Mouse (Mus musculus): ENCODE data around the gene Ddx54. TPM values are rescaled to one million over a fixed set of nuclear protein-coding genes. Genes with fewer than 3 reads are reported as not detected.

The Ddx54 gene
- total RNA-seq, 1 experiment, result 90.7 TPM

- Histone ChIP-seq H3K27ac (ENCODE audit: insufficient read depth, low read depth, low read length, poor library complexity, severe bottlenecking) (no peak overlapping the region), H3K9ac (ENCODE audit: insufficient read depth, low read depth, low read length, poor library complexity, severe bottlenecking) (no peak overlapping the region), H3K9me3 (ENCODE audit: control insufficient read depth, insufficient read depth, low read depth, low read length) (no peaks in the 10 kb centered on the region), H3K36me3 (ENCODE audit: control insufficient read depth, insufficient read depth, low read length, poor library complexity, severe bottlenecking) (no peaks in the 10 kb centered on the region), H3K4me1 (ENCODE audit: control insufficient read depth in 2 of 2, insufficient read depth in 2 of 2, low read length in 2 of 2, poor library complexity in 1 of 2) (no peaks in the 10 kb centered on the region), H3K4me3 (ENCODE audit: insufficient read depth in 1 of 2, low read depth in 1 of 2, low read length in 2 of 2, poor library complexity in 1 of 2, severe bottlenecking in 1 of 2) (no peak overlapping the region)
- in situ Hi-C loops (cut with MboI; ENCODE audit: low sequenced_read_pairs in 2 of 2, unreplicated experiment in 2 of 2), result no loop called here
- TF ChIP-seq ZNF384 (IDR thresholded peaks at IDR 0.05; ENCODE audit: low read depth, low read length) (peak; percentile 65; the same call in 1 of the 2 replicates), ZC3H11A (IDR thresholded peaks at IDR 0.05; ENCODE audit: borderline replicate concordance, low read depth, low read length) (no peak)
- no peak for DNase-seq (ENCODE audit: low read depth, low spot score)
Observed at GRCm38 (mm10) chr5:120594485-120594884, 18.1 kb upstream of the Ddx54 start.

GRCm38 (mm10) chr5:120599625-120600024 is 12.9 kb upstream of the Ddx54 start:
- Histone ChIP-seq H3K27ac (ENCODE audit: insufficient read depth, low read depth, low read length, poor library complexity, severe bottlenecking) (no peak overlapping the region), H3K36me3 (ENCODE audit: control insufficient read depth, insufficient read depth, low read length, poor library complexity, severe bottlenecking) (peaks cover 3% of the 10 kb centered on the region; the same call in 1 of the 2 replicates), H3K4me1 (ENCODE audit: control insufficient read depth in 2 of 2, insufficient read depth in 2 of 2, low read length in 2 of 2, poor library complexity in 1 of 2) (peaks cover 6 to 13% of the 10 kb centered on the region in 2 experiments; a peak in 3 of 4 replicates), H3K9ac (ENCODE audit: insufficient read depth, low read depth, low read length, poor library complexity, severe bottlenecking) (no peak overlapping the region), H3K4me3 (ENCODE audit: insufficient read depth in 1 of 2, low read depth in 1 of 2, low read length in 2 of 2, poor library complexity in 1 of 2, severe bottlenecking in 1 of 2) (no peak overlapping the region), H3K9me3 (ENCODE audit: control insufficient read depth, insufficient read depth, low read depth, low read length) (no peaks in the 10 kb centered on the region)
- no peak for DNase-seq (ENCODE audit: low read depth, low spot score)
- in situ Hi-C loops (cut with MboI; ENCODE audit: low sequenced_read_pairs in 2 of 2, unreplicated experiment in 2 of 2), result no loop called here
- TF ChIP-seq ZC3H11A (IDR thresholded peaks at IDR 0.05; ENCODE audit: borderline replicate concordance, low read depth, low read length), result no peak
- no peak for TF ChIP-seq MAFK (IDR thresholded peaks at IDR 0.05; ENCODE audit: insufficient read depth, low read depth, low read length)
- TF ChIP-seq CHD2 (IDR thresholded peaks at IDR 0.05; ENCODE audit: low read depth, low read length), result no peak
- no peak for TF ChIP-seq HCFC1 (IDR thresholded peaks at IDR 0.05; ENCODE audit: borderline replicate concordance, insufficient read depth, low read length)
- TF ChIP-seq ZNF384 (IDR thresholded peaks at IDR 0.05; ENCODE audit: low read depth, low read length), result no peak

- in situ Hi-C loops (cut with MboI; ENCODE audit: low sequenced_read_pairs in 2 of 2, unreplicated experiment in 2 of 2), result no loop called here
- Histone ChIP-seq H3K36me3 (ENCODE audit: control insufficient read depth, insufficient read depth, low read length, poor library complexity, severe bottlenecking) (peaks cover 3% of the 10 kb centered on the region; the same call in 1 of the 2 replicates), H3K27ac (ENCODE audit: insufficient read depth, low read depth, low read length, poor library complexity, severe bottlenecking) (no peak overlapping the region), H3K9me3 (ENCODE audit: control insufficient read depth, insufficient read depth, low read depth, low read length) (no peaks in the 10 kb centered on the region), H3K4me1 (ENCODE audit: control insufficient read depth in 2 of 2, insufficient read depth in 2 of 2, low read length in 2 of 2, poor library complexity in 1 of 2) (peaks cover 6 to 16% of the 10 kb centered on the region in 2 experiments; a peak in 3 of 4 replicates), H3K9ac (ENCODE audit: insufficient read depth, low read depth, low read length, poor library complexity, severe bottlenecking) (no peak overlapping the region), H3K4me3 (ENCODE audit: insufficient read depth in 1 of 2, low read depth in 1 of 2, low read length in 2 of 2, poor library complexity in 1 of 2, severe bottlenecking in 1 of 2) (no peak overlapping the region)
- no peak for DNase-seq (ENCODE audit: low read depth, low spot score)
- TF ChIP-seq HCFC1 (IDR thresholded peaks at IDR 0.05; ENCODE audit: borderline replicate concordance, insufficient read depth, low read length) (no peak), CHD2 (IDR thresholded peaks at IDR 0.05; ENCODE audit: low read depth, low read length) (no peak), ZC3H11A (IDR thresholded peaks at IDR 0.05; ENCODE audit: borderline replicate concordance, low read depth, low read length) (no peak), MAFK (IDR thresholded peaks at IDR 0.05; ENCODE audit: insufficient read depth, low read depth, low read length) (no peak), ZNF384 (IDR thresholded peaks at IDR 0.05; ENCODE audit: low read depth, low read length) (no peak)
Observed at GRCm38 (mm10) chr5:120600946-120601668, 11.4 kb upstream of the Ddx54 start.

- H3K9ac ChIP-seq (ENCODE audit: insufficient read depth, low read depth, low read length, poor library complexity, severe bottlenecking), result no peak overlapping the region
- H3K36me3 ChIP-seq (ENCODE audit: control insufficient read depth, insufficient read depth, low read length, poor library complexity, severe bottlenecking), result peaks cover 3% of the 10 kb centered on the region; the same call in 1 of the 2 replicates
- in situ Hi-C loops (cut with MboI; ENCODE audit: low sequenced_read_pairs in 2 of 2, unreplicated experiment in 2 of 2), result no loop called here
- no peak for DNase-seq (ENCODE audit: low read depth, low spot score)
- H3K27ac ChIP-seq (ENCODE audit: insufficient read depth, low read depth, low read length, poor library complexity, severe bottlenecking), result no peak overlapping the region
- H3K4me3 ChIP-seq (ENCODE audit: insufficient read depth in 1 of 2, low read depth in 1 of 2, low read length in 2 of 2, poor library complexity in 1 of 2, severe bottlenecking in 1 of 2), result no peak overlapping the region
- peaks cover 6 to 16% of the 10 kb centered on the region in 2 experiments; a peak in 3 of 4 replicates for H3K4me1 ChIP-seq (ENCODE audit: control insufficient read depth in 2 of 2, insufficient read depth in 2 of 2, low read length in 2 of 2, poor library complexity in 1 of 2)
- H3K9me3 ChIP-seq (ENCODE audit: control insufficient read depth, insufficient read depth, low read depth, low read length), result no peaks in the 10 kb centered on the region
- TF ChIP-seq ZC3H11A (IDR thresholded peaks at IDR 0.05; ENCODE audit: borderline replicate concordance, low read depth, low read length) (no peak), HCFC1 (IDR thresholded peaks at IDR 0.05; ENCODE audit: borderline replicate concordance, insufficient read depth, low read length) (no peak), CHD2 (IDR thresholded peaks at IDR 0.05; ENCODE audit: low read depth, low read length) (no peak), ZNF384 (IDR thresholded peaks at IDR 0.05; ENCODE audit: low read depth, low read length) (no peak), MAFK (IDR thresholded peaks at IDR 0.05; ENCODE audit: insufficient read depth, low read depth, low read length) (no peak)
Observed at GRCm38 (mm10) chr5:120602210-120602609, 10.3 kb upstream of the Ddx54 start.

All from ES-E14 (cell line).